Mouse (Mus musculus) ES-E14 (cell line): Measurements from ENCODE around the gene Nr5a2.

Experiments
- CHD2 ChIP-seq: IDR thresholded peaks from 2 replicates; pipeline ENCODE4 v1.6.1; 2014; ENCODE audit warnings: mild to moderate bottlenecking, low read depth, low read length, inconsistent platforms
- HCFC1 ChIP-seq: IDR thresholded peaks from 2 replicates; pipeline ENCODE4 v1.6.1; 2012; ENCODE audit warnings: low read length, inconsistent platforms, borderline replicate concordance; ENCODE audit not compliant: insufficient read depth
- ZC3H11A ChIP-seq: IDR thresholded peaks from 2 replicates; pipeline ENCODE4 v1.6.1; 2012; ENCODE audit warnings: low read depth, mild to moderate bottlenecking, inconsistent platforms, low read length, borderline replicate concordance
- ZNF384 ChIP-seq: IDR thresholded peaks from 2 replicates; pipeline ENCODE4 v1.6.1; 2012; ENCODE audit warnings: low read depth, low read length, inconsistent platforms

DNA sequence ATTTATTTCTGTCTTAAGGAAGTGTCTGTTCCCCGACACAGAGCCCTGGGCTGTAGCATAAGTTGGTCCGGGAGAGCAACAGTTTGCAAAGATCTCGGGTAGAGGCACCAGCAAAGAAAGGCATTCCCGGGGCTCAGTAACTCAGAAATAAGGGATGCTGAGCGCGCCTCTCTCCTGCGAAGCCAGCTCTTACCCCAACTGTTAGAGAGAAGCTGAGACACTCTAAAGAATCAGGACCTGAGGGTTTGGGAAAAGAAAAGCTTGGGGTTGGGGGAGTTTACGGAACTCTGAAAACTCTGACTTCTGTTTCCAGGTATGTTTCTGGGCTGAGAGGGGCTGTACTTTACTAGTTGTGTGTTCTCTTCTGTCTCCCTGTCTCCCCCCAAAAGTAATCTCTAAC lies 13.8 kb downstream of the Nr5a2 start:
- TF ChIP-seq ZC3H11A (no peak), HCFC1 (no peak), CHD2 (no peak), ZNF384 (no peak)
